Mouse (Mus musculus): ENCODE results near the gene Cblb.

Gene Cblb

DNA sequence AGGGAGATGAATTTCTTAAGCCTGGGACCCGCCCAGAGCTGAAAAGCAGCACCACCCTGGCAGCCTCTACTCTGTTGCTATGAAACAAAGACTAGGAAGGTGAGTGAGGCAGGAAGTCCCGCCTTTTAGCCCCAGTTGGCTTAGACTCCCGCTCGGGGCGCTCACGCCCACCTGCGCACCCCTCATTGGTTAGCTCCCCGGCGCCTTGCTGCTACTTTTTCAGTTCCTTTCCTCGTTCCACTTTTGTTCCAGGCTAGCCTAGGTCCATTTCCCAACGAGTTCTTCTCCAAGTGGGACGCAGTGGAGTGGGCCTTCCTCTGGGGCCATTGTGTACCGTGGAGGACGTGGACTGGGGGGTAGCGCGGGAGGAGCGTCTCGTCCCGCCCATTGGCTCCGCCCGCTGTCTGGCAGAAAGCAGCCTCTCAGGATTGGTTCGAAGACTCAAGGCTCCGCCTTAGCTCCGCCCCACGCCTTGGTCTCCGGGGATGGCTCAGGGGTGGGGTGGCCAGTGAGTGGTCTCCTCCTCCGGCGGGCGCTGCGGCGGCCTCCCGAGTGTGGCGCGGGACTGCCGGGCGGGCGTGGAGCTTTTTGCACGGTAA lies at the start of gene Cblb:
Gene Cblb, plus strand, starts transcription at position 135 of the 599 bp plus-strand sequence.
- peak; percentile 99 for DNase-seq (ENCODE audit: low read depth, low spot score)

GRCm38 (mm10) chr16:51985436-51985835 lies 45.6 kb upstream of the Cblb start:
- DNase-seq (ENCODE audit: low read depth, low spot score) = peak; percentile 19

DNA sequence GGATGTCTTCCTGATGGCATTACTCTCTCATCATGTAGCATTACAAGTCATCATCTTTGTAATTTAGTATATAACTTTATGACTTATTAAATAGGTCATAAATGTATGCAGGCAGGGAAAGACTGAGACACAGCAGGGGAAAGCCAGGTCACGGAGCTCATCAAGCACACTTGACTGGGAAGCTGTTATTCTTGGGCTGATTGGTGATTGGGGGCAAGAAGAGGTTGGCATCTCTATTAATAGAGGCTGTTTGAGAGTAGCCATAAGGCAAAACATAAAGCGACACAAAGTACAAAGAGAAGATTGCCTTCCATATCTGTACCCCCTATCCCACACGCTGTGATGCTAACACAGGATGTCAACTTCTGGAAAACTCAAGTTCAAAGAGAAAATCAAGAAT lies 44.8 kb upstream of the Cblb start:
- no peak for DNase-seq (ENCODE audit: low read depth, low spot score)

GRCm38 (mm10) chr16:51987085-51987620 lies 43.9 kb upstream of the Cblb start:
- peak; percentile 62 for DNase-seq (ENCODE audit: low read depth, low spot score)

DNA sequence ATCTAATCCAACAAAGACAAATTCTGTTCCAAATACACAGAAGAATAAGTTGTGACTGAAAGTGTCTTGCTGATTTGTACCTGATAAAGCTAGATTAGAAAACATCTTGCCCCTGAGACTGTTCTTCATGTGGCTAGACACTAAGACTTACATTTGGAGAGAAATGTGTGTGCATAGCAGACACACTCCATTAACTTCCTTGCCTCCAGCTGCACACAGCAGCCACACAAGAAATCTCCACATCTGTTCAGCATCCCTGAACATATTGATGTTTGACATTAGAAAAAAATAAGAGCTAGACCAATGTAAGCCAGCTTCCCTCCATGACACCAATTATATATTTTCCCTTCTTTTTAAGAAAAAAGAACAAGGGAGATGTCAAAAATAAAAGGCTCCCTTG lies 43.0 kb upstream of the Cblb start:
- no peak for DNase-seq (ENCODE audit: low read depth, low spot score)

- peak; percentile 16 for DNase-seq (ENCODE audit: low read depth, low spot score)
Measured at GRCm38 (mm10) chr16:51989259-51989658, 41.8 kb upstream of the Cblb start.

GRCm38 (mm10) chr16:52000043-52000442 lies 31.0 kb upstream of the Cblb start:
- DNase-seq (ENCODE audit: low read depth, low spot score) = peak; percentile 84

GRCm38 (mm10) chr16:52000801-52001200 lies 30.2 kb upstream of the Cblb start:
- DNase-seq (ENCODE audit: low read depth, low spot score) = peak; percentile 55

- no peak for DNase-seq (ENCODE audit: low read depth, low spot score)
Measured at GRCm38 (mm10) chr16:52007006-52007405, 24.0 kb upstream of the Cblb start.

DNA sequence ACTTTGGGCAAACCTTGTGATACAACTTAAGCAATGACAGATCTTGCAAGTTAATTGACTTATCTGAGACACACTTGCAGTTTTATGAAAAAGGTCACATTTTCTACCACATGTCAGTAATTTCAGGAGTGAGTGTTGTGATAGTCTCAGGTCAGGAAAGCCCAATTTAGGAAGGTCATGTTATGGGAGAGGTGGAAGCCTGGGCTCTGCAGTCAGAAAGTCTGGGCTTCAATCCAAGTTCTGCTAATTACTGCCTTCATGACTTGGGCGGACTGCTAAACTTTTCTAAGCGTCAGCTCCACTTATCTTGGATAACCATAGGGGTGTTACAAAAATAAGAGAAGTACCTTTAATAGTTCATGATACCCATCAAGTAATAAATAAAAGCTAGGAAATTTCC lies 22.6 kb upstream of the Cblb start:
- DNase-seq (ENCODE audit: low read depth, low spot score) = no peak

GRCm38 (mm10) chr16:52009421-52009820 lies 21.6 kb upstream of the Cblb start:
- DNase-seq (ENCODE audit: low read depth, low spot score) = no peak

GRCm38 (mm10) chr16:52012984-52013383 lies 18.0 kb upstream of the Cblb start:
- DNase-seq (ENCODE audit: low read depth, low spot score) = no peak

DNA sequence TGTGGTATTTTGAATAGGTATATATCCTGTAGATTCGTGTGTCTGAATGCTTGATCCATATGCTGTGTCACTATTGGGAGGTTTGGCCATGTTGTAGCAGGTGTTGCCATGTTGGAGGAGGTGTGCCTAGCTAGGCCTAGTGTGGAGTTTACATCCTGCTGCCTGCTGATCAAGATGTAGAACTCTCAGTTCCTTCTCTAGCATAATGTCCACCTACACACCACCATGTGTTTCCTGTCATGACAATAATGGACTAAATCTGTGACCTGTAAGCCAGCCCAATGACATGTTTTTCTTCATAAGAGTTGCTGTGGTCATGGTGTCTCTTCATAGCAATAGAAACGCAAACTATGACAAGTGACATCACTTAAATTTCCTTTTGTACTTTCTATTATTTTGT lies 17.2 kb upstream of the Cblb start:
- DNase-seq (ENCODE audit: low read depth, low spot score) = no peak

- no peak for DNase-seq (ENCODE audit: low read depth, low spot score)
Measured at GRCm38 (mm10) chr16:52023417-52023816, 7.6 kb upstream of the Cblb start.

DNA sequence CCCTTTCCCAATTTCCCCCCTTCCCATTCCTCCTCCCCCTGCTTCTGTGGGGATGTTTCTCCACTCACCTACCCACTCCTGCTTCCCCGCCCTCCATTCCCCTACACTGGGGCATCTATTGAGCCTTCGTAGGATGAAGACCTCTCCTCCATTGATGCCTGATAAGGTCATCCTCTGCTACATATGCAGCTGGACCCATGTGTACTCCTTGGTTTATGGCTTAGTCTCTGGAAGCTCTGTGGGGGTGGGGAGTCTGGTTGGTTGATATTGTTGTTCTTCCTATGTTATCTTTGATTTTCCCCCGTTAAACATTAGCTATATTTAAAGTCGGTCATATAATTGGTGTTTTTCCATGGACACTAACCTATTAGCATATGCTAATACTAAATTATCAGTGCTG lies 3.7 kb upstream of the Cblb start:
- DNase-seq (ENCODE audit: low read depth, low spot score) = no peak

GRCm38 (mm10) chr16:52029001-52029400 lies 2.0 kb upstream of the Cblb start:
- DNase-seq (ENCODE audit: low read depth, low spot score) = peak; percentile 21

DNA sequence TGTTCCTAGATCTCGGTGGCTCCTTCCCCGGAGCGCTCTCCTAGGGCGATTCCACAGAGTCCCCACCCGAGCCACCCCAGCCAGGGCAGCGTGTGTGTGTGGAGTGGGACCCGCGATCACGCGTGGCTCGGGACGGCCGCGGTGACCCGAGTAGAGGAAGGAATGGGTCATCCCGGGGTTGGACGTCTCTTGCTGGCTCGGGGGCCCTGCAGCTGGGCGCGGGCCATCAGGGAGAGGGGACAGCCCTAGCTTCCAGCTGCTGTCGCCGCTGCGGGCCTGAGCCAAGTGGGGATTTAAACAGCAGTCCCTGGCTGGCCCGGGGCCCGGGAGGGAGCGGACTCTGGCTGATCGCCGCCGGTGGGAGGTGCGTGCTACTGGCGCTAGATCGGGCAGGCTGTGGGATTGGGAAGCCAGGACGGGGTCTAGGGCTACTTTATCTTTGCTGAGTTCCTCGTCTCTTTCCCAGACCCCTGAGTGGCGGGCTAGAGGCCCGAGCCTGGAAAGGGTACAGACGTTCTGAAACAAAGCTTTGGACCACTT lies 757 bp downstream of the Cblb start:
- DNase-seq (ENCODE audit: low read depth, low spot score) = peak; percentile 90

- DNase-seq (ENCODE audit: low read depth, low spot score) = peak; percentile 25
Measured at GRCm38 (mm10) chr16:52032376-52033330, 1.6 kb downstream of the Cblb start.

DNA sequence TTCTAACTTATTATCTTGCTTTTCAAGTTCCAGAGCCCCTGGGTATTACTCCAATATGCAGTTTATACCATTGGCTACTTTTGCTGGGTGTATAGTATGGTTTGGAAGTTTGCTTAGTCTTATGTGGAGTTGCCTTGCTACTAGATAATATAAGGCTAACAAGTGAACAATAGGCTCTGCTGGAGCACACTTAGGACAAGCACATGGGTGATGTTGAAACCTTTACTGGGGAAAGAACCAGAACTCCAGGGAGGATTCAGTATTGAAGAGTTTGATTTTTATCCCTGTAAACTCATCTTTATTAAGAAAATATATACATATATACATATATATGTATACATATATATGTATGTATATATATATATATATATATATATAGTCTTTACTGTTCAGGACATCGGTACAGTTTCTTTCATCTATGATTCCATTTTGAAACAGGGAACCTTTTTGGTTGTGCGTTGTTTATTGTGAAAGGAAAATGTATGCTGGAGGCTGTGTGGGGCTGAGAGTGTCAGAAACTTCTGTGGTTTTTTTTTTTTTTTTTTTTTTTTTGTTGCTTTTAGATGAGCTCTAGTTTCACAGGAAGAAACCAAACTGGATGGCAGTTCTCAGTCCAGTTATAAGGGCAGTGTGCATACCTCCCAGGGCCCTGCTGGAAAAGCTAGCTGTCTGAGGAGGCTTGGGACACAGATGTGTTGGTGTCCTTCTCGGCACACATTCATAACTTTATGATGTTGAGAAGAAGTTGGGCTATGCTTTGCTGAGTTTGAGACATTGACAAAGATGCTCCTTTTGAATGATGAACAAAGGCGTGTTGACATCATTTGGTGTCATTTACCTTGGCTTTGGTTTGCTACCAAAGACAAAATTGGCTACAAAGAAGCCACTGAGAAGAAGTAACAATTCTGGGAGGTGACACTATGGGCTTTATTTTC lies 2.6 kb downstream of the Cblb start:
- DNase-seq (ENCODE audit: low read depth, low spot score) = peak; percentile 11

DNA sequence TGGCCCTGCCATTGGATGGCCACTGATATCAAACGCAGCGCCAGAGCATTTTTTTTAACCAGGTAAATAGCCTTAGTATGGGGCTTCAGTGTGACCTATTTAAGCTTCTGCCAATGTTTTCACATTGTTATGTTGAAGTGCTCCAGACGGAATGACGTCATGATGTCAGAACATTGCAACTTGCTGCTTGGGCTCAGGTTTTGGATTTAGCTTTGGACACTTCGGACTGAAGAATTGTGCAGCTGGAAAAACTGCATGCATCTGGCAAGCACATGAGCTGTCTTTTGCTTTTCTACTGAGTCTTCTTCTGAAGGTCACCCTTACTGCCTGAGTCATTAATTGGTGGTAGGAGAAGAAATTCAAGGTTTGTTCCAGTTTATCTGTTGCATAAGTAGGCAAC lies 3.3 kb downstream of the Cblb start:
- peak; percentile 34 for DNase-seq (ENCODE audit: low read depth, low spot score)

DNA sequence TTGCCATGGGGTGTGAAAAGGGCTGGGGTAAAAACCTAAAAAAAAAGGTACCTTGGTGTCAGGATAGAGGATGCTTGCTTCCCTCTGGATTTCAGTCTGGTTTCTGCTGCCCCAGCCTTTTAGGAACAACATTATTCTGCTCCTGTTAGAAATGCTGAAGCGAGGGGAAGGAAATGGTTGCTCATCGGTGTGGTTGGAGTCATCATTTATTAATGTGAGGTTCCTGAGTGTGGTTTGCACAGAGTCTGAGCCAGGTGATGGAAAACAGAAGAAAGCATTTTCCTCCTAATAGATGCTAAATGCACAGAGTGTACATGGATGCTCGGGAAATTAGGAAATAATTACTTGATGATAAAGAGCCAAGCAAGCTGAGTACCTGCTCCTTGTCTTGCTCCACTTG lies 5.3 kb downstream of the Cblb start:
- DNase-seq (ENCODE audit: low read depth, low spot score) = no peak

Measured in 3T3-L1 (cell line).